Mouse (Mus musculus) fibroblast of lung, adult 2 months (primary cell): ENCODE data around the gene Pcsk5.
"Not testable (repeated sequence)": the region's sequence is repeated elsewhere in the genome, so short reads cannot be mapped to it uniquely, and the experiment has no call there.

Experiments
- DNase-seq: peaks from one replicate; pipeline ENCODE4 v3.0.0-alpha.2; 2011; ENCODE audit warnings: low read depth

Gene Pcsk5

DNA sequence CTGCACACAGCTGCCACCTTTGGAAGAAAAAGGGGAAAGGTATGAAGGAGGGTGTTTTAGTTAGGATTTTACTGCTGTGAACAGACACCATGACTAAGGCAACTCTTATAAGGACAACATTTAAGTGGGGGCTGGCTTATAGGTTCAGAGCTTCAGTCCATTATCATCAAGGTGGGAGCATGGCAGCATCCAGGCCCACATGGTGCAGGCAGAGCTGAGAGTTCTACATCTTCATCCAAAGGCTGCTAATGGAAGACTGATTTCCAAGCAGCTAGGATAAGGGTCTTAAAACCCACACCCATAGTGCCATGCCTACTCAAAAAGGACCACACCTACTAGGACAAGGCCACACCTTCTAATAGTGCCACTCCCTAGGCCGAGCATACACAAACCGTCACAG lies 364.3 kb downstream of the Pcsk5 start:
- not testable (repeated sequence) for DNase-seq

DNA sequence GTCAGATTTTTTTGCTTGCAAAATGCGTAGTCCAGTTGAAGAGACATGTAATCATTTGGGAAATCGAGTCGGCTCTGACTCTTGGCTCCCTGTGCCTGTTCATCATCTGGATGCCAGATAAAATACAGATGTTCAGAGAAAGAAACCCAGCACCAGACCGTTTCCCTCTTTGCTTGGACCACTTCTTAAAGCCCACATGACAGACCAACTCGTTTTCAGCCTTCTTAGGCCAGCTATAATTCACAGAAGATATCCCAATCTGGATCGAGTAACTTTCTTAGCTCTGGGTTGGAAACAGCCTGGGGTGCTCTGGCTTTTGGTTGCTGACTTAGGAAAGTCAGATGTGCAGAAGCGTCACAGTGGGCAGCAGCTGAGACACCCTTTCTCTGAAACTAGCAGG lies 365.6 kb downstream of the Pcsk5 start:
- no peak for DNase-seq

DNA sequence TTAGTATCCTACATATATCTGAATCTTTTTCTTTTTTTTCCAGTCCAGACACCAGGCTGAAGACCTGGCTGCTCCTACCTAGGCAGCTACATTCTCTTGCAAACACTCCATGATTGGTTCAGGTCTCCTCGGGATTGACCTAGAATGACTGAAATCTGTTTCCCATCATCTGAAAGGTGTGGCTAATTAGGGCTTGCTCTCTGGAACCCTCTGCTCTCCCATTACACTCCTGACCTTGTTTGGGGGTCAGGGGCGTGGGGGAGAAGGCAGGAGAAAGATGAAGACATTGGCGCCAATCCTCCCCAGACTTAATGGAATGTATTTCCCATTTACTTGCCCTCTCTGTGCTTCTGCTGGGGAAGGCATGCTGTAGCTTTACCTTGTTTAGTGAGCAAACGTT lies 366.2 kb downstream of the Pcsk5 start:
- no peak for DNase-seq

DNA sequence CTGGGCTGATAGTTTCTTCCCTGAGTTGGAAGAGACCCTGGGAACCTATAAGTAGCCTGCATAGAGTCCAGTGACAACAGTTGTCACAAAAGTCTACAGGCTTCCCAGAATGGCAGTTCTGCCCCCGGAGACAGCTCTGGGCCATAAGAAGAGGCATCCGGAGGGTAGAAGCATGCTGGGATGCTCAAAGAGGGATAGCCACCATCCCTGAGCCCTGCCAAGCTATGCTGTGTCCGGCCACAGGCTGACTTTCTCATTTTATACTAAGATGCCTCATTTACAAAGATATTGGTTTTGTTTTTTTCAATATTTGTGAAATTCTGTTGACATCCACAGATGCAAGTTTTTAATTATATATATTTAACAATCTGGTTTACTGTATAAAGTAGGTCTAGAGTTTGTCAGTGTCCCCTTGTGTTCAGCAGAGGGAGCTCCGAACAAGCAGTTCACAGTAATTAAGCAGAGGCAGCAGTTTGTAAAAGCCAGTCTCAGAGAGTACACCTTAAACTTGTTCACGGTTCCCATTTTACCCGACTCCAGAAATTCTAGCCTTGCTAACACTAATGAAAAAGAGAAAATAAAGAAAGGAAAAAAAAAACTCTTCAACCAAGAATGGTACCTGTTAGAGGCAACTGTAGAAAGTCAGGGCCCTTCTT lies 369.7 kb downstream of the Pcsk5 start:
- peak; percentile 16 for DNase-seq

DNA sequence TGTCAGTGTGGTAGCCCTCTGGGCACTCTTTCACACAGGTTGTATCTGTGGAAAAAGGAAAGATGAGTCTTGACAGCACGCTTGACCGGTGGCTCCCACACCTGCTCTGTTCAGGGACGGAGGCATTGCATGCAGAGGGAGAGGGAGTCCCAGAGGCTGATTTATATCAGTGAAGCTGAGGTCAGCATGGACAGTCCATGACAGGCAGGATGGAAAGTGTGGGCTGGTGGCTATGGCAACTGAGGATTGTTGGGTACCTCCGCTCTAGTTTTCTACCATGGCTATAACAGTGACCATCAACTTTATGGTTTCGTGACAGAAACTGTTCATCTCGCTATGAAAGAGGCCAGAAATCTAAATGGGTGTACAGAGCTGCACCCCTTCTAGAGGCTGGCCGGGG lies 385.4 kb downstream of the Pcsk5 start:
- DNase-seq: no peak

DNA sequence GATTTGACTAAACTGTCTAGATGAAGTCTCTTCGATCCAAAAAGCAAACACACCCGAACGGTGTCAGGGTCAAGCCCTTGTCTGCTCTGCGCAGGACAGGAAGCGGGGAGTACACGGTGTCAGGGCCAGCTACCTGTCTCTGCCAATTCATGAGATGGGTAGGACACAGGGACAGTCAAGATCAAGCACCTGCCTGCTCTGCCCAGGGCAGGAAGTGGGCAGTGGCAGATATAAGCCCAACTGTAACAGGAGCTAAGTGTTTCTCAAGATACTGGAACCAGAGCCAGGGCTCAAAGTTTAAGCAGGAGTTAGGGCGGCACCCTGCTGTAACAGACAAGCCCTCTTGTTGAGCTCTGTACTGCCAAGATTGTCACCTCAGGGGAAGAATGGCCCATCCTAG lies 393.9 kb downstream of the Pcsk5 start:
- no peak for DNase-seq

DNA sequence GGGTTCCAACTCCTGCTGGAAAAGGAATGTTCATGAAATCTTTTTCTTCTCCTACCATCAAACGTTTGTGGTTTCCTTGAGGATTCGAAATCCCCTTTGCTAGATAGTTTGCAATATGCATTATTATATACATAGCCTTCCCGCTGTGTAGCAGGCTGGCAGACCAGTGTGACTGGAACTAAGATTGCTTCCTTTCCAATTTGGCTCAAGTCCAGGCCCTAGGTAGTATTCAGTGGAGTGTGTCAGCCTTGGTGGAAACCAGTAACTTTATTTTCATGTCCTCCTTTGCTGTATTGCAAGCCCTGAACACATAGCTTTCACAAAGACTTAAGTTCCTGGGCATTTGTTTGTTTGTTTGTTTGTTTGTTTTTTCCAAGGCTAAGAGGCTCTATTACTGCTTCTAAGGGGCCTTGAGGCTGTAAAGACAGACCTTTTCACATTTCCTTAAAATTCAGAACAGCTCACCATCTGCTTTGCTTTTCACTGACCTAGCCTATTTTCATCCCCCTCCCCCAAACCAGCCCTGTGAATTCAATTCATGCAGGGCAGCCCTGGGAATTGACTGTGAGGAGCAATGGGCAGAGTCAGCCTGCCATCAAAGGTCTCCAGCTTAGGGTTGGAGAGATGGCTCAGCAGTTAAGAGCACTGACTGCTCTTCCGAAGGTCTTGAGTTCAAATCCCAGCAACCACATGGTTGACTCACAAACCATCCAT lies 397.8 kb downstream of the Pcsk5 start:
- no peak for DNase-seq

DNA sequence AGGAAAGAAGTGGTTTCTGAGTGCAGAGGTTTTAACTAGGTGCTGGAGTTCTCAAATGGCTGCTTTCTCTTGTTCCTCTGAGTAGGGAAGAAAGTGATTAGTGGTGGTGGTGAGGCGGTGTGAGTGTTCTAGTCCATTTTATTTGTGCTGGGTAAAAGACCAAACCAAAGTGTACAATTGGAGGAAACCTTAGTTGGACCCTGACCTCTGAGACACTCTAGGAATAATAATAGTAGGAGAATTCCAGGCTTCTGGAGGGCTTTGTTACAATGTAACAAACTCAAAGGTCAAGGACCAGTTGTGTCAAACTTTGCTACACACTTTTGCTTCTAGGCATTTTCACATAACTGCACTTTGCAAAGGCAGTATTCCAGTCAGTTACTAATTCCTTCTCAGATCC lies 400.8 kb downstream of the Pcsk5 start:
- DNase-seq: no peak

DNA sequence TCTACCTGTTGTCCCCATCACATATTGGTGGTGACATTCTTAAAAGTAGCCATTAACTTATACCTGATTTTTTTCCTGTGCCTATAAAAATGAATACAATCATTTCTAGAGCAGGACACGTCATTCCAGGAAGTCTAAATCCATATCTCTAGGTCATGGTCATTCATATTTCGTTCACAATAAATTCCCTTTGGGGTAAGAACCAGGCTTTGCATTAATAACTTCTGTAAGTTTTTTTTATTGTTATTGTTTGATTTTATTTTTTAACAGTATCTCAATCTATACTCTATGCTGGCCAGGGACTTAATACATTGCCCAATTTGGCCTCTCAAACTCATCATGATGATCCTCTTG lies 408.9 kb downstream of the Pcsk5 start:
- no peak for DNase-seq

DNA sequence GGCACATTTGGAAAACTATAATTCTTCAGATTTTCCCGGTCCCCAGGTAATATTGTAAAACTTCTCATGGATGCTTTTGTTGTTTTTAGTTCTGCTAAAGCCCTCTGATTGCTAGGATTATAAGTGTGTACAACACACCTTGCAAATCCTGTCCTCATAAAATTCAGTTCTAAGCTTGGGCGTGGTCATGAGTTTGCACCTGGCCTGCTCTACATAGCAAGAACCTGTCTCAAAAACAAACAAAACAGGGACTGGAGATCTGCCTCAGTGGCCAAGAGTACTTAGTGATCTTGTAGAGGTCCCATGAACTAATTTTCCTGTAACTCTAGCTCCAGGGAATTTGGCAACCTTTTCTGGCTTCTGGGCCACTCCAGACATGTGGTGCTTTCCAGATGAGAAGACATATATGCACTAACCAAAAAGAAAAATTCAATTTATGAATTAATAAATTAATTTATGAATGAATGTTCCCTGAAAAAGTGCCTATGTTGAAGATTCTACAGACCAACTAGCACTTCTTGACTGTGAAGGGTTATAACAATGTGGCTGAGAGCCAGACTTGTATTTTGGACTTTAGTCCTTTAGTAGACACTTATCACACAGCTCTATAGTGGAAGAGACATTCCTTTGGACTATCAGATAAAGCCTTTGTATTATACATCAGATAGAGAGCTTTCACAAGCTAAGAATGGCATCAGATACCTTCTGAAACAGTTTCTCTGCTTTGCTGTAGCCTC lies 409.4 kb downstream of the Pcsk5 start:
- DNase-seq: no peak

DNA sequence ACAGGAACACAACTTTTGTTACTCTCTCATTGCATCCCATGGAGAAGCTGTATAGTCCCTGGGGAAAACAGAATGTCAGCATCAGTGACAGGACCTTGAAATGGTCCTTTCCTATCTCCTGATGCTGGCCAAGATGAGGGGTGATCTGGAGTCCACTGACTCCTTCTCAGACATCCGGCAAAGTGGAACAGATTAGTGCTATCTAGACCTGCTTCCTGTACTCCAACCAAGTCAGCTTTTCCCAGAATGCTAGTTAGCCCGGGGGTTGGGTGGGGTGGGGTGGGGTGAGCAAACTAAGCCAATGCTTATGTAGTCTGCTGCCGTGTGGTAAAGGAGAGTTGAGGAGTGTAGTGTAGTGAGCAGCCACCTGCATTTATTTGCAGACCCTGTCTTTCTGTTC lies 414.1 kb downstream of the Pcsk5 start:
- no peak for DNase-seq

DNA sequence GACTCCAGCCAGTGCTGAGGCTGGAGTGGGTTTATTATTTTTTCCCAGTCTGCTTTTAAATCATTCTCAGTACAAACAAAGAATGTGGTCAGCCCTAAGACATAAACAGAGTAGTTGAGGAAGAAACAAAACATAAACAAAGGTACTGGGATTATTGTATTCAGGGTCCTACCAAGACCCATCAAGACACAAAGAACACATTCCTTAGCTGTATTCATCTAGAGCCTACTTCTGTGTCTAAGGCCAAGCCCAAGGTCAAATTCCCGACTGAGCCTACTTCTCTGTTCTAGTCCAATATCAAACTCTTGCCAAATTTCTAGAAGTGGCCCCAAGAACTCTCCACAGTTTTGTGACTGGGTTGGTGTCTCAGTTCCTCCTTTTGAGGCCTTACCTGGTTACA lies 419.6 kb downstream of the Pcsk5 start:
- no peak for DNase-seq

DNA sequence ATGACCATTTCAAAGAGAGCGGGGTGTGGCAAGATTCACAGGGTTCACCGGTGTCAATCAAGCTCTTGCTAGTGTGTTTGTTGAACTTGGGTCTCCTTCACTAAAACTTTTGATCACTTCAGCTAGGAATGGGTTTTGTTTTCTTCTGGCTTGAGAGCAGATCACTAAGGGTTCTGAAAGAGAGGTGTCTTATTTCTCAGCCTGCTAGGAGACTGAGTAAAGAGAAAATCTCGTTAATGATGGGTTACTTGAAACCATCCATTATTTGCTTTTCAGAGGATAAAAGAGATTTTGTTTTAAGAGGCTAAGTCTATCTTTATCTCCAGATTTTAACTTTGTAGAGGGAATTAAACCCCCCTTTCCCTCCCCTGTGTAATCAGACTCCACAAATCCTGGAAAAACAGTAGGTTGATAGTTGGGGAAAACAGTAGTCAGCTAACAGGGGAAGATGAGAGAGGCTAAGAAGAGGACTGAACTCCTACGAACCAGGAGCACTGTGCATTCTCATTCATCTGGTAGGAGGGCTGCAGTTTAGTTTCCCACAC lies 424.4 kb downstream of the Pcsk5 start:
- DNase-seq: no peak

DNA sequence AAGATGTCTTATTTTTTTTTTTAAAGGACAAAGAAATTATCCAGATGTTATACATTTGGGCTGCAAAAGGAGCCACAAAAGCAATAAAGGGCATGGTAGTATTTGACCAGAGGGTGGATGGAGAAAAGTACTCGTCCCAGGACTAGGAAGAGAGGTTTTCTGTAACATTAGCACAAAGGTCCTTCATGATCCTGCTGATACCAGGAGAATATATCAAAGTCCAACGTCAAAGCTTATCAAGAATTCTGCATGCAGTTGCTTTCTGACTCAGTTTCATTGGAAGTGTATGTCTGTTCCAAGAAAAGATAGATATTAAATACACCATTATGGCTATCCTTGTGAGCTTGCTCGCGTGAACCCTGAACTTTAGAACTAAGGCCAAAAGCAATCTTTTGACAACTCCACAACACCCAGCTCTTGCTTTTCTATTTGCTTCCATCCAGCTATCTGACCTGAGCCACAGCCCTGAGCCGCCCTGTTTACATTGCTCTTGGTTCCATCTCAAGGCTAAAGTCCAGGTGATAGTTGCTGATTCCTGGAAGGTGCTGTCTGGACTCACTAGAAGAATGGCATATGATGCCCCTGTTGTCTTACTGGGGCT lies 426.9 kb downstream of the Pcsk5 start:
- DNase-seq: no peak

DNA sequence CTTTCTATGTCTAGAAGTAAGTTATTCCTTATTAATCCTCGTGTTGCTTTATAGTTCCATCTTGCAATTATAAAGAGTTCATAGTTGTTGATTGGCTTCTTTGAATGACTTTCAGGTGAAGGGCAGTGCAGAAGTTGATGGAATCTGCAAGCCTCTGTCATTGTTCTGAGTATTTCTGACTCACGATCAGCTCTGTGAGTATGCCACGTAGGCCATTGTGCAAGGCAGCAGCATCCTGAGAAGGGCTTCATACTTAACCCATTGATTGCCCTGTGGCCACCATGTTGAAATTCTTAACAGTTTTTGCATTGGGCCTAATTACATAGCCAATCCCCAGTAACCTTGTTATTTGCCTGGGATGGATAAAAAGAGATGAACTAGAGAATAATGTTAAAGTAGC lies 428.1 kb downstream of the Pcsk5 start:
- DNase-seq: no peak

DNA sequence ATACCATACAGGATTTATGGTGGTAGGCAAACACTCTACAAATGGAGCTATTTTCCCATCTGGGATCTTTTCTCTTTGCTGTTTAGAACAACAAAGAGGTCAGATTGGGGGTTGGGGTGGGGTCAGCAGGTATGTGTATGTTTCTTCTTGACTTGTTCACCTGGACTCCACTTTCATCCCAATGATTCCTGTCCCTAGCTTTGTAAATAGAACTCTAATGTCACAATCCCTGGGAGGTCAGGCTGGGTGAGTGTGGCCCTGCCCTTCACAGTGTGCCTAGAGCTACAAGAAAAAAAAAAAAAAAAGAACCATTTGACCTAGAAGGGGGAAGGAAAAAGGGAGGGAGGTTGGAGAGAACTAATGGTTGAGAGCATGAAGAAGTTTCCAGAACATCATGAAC lies 428.8 kb downstream of the Pcsk5 start:
- DNase-seq: no peak

DNA sequence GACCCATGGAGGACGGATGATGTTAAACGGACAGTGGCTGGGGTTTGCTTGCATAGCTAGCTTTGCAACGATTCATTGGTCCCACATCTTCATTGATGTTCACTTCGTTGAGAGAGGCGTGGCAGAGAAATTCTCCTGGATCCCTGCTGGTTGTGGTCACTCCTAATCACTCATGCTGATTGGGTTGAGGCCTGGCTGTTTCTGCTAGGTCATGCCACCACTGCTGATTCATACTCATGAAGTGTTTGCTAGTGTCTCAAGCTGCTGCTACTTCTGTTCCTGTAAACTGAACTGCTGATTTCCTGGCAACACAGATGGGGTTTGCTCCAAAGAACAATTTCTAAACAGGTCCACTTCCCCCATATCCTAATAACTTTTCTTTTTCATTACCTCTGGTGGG lies 430.6 kb downstream of the Pcsk5 start:
- no peak for DNase-seq

DNA sequence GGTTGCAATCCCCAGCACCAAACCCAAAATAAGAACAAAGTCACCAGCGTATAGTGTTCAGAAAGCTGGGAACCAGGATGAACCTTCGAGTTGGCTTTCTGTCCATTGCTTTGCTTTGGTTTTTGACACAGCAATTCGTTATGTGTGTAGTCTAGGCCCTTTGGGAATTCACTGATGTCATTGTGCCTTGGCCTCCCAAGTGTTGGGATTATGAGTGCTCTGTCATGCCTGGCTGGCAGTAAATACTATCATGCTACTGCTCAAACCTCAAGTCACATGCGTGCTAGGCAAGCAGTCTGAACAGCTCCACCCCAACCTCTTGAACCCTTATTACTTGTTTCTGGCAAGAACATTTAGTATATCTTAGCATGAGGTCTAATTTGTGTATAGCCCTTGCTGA lies 434.3 kb downstream of the Pcsk5 start:
- no peak for DNase-seq

DNA sequence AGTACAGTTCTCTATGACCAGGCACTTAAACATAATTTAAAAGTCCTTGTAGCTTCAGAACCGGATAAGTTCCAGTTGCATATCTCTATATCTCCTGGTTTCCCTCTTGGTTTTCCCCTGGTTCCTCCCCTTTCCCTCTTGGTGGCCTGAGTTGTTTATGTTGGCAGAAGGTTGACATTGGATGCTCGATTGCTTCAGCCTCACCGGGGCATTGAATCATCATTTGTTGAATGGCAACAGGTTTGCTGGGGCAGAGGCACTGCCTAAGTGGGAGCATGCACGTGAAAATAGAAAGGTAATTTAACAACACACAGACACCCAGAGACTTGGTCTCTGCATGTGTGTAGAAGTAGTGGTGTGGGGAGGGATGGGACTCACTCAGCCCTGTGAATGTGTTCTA lies 436.9 kb downstream of the Pcsk5 start:
- no peak for DNase-seq

DNA sequence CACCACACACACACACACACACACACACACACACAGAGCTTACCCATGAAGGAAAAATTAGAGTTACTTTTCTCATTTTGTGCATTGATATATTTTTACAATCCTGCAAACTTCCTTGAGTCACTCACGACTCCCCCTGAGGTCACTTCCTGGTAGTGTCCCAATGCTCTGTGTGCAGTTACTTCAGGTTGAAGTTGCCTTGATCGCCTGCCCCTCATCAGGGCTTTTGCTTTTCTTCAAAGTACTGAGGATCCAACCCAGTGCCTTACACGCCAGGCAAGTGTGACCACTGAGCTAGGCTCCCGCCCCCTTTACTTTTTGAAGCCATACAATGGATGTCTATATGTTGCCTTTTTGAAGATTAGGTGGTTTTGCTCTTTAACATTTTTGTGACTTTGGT lies 437.5 kb downstream of the Pcsk5 start:
- no peak for DNase-seq

DNA sequence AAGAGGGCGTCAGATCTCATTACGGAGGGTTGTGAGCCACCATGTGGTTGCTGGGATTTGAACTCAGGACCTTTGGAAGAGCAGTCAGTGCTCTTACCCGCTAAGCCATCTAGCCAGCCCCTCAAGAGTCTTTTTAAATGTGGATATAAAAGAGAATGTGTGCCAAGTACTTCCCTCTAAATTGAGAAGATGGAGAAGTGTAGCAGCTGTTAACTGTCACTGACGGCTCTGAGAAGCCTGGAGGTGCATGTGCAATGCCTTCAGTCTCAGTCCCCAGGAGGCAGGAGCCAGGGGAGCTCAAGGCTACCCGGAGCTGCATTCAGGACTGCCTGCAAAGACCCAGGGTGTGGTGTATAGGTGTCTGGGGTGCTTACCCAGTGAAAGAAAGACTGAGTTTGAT lies 439.5 kb downstream of the Pcsk5 start:
- DNase-seq: no peak

DNA sequence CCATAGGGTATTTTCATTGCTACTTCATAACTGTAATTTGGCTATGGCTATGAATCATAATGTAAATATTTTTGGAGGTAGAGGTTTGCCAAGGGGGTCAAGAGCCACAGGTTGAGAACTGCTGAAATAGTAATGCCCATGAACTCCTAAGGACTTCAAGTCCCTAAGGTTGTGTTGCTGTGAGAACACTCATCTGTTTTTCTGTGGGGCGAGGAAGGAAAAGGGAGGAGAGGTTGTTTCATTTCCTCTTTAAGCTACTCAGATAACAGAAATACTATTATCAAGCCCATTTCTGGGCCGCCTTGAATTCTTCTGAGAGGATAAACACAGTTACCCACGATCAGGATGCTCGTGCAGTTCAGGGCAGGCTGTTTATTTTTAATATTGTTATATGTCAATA lies 440.6 kb downstream of the Pcsk5 start:
- DNase-seq: no peak
